Mouse (Mus musculus): Measurements from ENCODE around the gene Kcna4. TPM values are rescaled to one million over a fixed set of nuclear protein-coding genes. Genes with fewer than 3 reads are reported as not detected.

Kcna4 gene
- polyA plus RNA-seq, 1 experiment from 2014 or later, result 0.41 TPM

DNA sequence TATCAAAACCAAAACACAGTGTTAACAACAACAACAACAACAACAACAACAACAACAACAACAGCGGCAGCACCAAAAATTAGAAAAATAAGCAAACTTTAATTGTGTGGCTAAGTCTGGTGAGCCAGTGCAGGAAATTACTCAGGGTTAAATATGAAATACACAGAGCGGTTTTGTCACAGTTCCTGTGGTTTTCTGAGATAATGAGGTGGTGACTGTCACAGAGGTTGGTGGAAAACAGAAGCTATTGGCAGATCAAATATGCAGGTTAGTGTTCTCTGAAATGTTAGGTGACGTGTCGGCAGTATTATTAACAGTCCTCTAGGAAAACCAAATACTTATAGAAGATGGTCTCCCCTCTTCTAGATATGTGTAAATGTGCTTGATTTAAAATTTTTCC is 11.4 kb downstream of the Kcna4 start:
- Histone ChIP-seq H3K4me1 (ENCODE audit: insufficient read depth) (no peaks in the 10 kb centered on the region), H3K9ac (no peak overlapping the region), H3K27ac (ENCODE audit: low read depth) (no peak overlapping the region), H3K36me3 (ENCODE audit: insufficient read depth) (no peaks in the 10 kb centered on the region), H3K4me3 (ENCODE audit: low read depth, low read length) (no peak overlapping the region), H3K4me2 (no peak overlapping the region), H3K9me3 (ENCODE audit: low read depth, low read length) (no peaks in the 10 kb centered on the region), H3K27me3 (ENCODE audit: insufficient read depth, low read length) (no peaks in the 10 kb centered on the region)
- WGBS, result 74% methylated on average over 4 of the region's 4 CpGs
- DNase-seq (no peak), ATAC-seq (ENCODE audit: insufficient read depth) (no peak)
- no peak for TF ChIP-seq CTCF (IDR thresholded peaks at IDR 0.05; ENCODE audit: low read depth)

- DNase-seq (no peak), ATAC-seq (ENCODE audit: insufficient read depth) (no peak)
- TF ChIP-seq CTCF (IDR thresholded peaks at IDR 0.05; ENCODE audit: low read depth), result no peak
- Histone ChIP-seq H3K4me2 (no peak overlapping the region), H3K27me3 (ENCODE audit: insufficient read depth, low read length) (no peaks in the 10 kb centered on the region), H3K9ac (no peak overlapping the region), H3K4me3 (ENCODE audit: low read depth, low read length) (no peak overlapping the region), H3K9me3 (ENCODE audit: low read depth, low read length) (no peaks in the 10 kb centered on the region), H3K4me1 (ENCODE audit: insufficient read depth) (no peaks in the 10 kb centered on the region), H3K36me3 (ENCODE audit: insufficient read depth) (no peaks in the 10 kb centered on the region), H3K27ac (ENCODE audit: low read depth) (no peak overlapping the region)
- WGBS, result 70% methylated on average over 3 of the region's 3 CpGs
Measured at GRCm38 (mm10) chr2:107304707-107305106, 14.3 kb downstream of the Kcna4 start.

DNA sequence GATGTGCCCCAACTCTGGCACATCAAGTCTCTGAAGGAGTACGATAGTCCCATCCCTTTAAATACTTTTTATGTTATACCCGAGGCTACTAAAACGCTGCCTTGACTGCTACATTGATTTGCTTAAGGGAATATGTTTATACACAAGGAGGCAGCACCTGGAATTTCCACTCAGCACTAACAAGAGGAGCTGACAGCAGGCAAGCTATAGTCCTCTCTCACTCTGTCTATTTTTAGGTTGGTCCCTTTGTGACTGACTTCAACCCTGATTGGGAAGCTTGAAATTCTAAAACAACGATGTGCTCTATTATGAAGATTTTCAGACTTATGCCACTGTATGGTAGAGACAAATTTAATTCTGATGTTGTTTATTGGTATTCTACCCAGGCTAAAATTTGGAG is 15.6 kb downstream of the Kcna4 start:
- WGBS, result 71% methylated on average over 4 of the region's 4 CpGs
- Histone ChIP-seq H3K4me3 (ENCODE audit: low read depth, low read length) (no peak overlapping the region), H3K27me3 (ENCODE audit: insufficient read depth, low read length) (no peaks in the 10 kb centered on the region), H3K4me1 (ENCODE audit: insufficient read depth) (no peaks in the 10 kb centered on the region), H3K9ac (no peak overlapping the region), H3K9me3 (ENCODE audit: low read depth, low read length) (no peaks in the 10 kb centered on the region), H3K36me3 (ENCODE audit: insufficient read depth) (no peaks in the 10 kb centered on the region), H3K27ac (ENCODE audit: low read depth) (no peak overlapping the region), H3K4me2 (no peak overlapping the region)
- ATAC-seq (ENCODE audit: insufficient read depth) (no peak), DNase-seq (no peak)
- no peak for TF ChIP-seq CTCF (IDR thresholded peaks at IDR 0.05; ENCODE audit: low read depth)

DNA sequence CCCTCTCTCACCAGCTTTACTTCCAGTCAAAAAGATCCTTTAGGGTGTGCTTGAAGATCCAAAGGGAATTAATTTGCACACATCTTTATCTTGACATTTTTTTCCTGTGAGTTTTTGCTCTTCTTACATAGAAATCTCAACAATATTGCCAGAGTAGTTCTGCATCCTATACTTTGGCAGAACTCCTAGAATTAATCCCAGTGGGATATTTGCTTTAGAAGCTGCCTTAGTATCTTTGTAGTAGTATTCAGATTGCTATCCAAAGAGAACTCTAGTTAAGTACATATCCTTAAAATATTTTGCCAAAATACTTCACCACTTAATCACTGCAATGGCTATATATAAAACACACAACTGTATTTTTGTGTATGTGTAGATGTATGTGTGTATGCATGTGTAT is 28.2 kb downstream of the Kcna4 start:
- H3K27me3 ChIP-seq (ENCODE audit: insufficient read depth, low read length), result no peaks in the 10 kb centered on the region
- no peaks in the 10 kb centered on the region for H3K4me1 ChIP-seq (ENCODE audit: insufficient read depth)
- no peak overlapping the region for H3K4me2 ChIP-seq
- DNase-seq (no peak), ATAC-seq (ENCODE audit: insufficient read depth) (no peak)
- no peak overlapping the region for H3K27ac ChIP-seq (ENCODE audit: low read depth)
- TF ChIP-seq CTCF (IDR thresholded peaks at IDR 0.05; ENCODE audit: low read depth), result no peak
- no peaks in the 10 kb centered on the region for H3K36me3 ChIP-seq (ENCODE audit: insufficient read depth)
- H3K4me3 ChIP-seq (ENCODE audit: low read depth, low read length), result no peak overlapping the region
- H3K9ac ChIP-seq, result no peak overlapping the region
- no peaks in the 10 kb centered on the region for H3K9me3 ChIP-seq (ENCODE audit: low read depth, low read length)

DNA sequence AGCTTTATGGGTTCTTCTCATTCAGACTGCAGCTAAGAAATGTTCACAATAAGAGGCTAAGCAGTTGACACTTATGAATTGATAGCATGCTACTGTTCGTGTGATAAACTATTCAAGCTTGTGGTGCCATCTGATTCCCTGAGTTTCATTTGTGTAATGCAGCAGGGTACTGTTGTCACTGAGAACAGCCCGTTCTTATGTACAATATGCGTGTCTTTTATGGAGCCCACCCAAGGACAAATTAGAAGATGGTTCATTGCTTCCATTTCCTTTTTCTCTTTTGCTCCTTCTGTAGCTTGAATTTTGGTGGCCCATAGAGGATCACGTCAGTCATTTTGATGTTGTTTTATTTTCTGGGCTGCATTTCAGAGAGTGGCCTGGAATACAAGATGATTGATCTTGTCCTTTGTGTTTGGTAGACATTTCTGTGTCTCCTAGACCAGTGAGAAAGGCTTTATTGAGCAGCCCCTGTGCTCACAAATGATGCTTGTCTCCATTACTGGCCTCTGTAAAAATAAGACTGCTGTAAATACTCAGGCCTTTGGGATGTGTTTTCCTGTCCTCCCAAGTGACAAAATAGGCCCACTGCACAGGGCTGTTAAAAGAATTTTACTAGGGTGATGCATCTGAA is 31.3 kb downstream of the Kcna4 start:
- Histone ChIP-seq H3K9ac (no peak overlapping the region), H3K36me3 (ENCODE audit: insufficient read depth) (no peaks in the 10 kb centered on the region), H3K4me3 (ENCODE audit: low read depth, low read length) (no peak overlapping the region), H3K27me3 (ENCODE audit: insufficient read depth, low read length) (no peaks in the 10 kb centered on the region), H3K9me3 (ENCODE audit: low read depth, low read length) (no peaks in the 10 kb centered on the region), H3K4me2 (no peak overlapping the region), H3K27ac (ENCODE audit: low read depth) (no peak overlapping the region), H3K4me1 (ENCODE audit: insufficient read depth) (no peaks in the 10 kb centered on the region)
- ATAC-seq (ENCODE audit: insufficient read depth) (no peak), DNase-seq (no peak)
- 77% methylated on average over 4 of the region's 4 CpGs for WGBS
- TF ChIP-seq CTCF (IDR thresholded peaks at IDR 0.05; ENCODE audit: low read depth), result no peak

- ATAC-seq (ENCODE audit: insufficient read depth) (no peak), DNase-seq (no peak)
- H3K27me3 ChIP-seq (ENCODE audit: insufficient read depth, low read length), result no peaks in the 10 kb centered on the region
- H3K9me3 ChIP-seq (ENCODE audit: low read depth, low read length), result no peaks in the 10 kb centered on the region
- TF ChIP-seq CTCF (IDR thresholded peaks at IDR 0.05; ENCODE audit: low read depth), result no peak
- no peak overlapping the region for H3K4me2 ChIP-seq
- H3K9ac ChIP-seq, result no peak overlapping the region
- H3K27ac ChIP-seq (ENCODE audit: low read depth), result no peak overlapping the region
- no peaks in the 10 kb centered on the region for H3K36me3 ChIP-seq (ENCODE audit: insufficient read depth)
- no peak overlapping the region for H3K4me3 ChIP-seq (ENCODE audit: low read depth, low read length)
- 85% methylated on average over 3 of the region's 3 CpGs for WGBS
- no peaks in the 10 kb centered on the region for H3K4me1 ChIP-seq (ENCODE audit: insufficient read depth)
Measured at GRCm38 (mm10) chr2:107324090-107324489, 33.7 kb downstream of the Kcna4 start.

DNA sequence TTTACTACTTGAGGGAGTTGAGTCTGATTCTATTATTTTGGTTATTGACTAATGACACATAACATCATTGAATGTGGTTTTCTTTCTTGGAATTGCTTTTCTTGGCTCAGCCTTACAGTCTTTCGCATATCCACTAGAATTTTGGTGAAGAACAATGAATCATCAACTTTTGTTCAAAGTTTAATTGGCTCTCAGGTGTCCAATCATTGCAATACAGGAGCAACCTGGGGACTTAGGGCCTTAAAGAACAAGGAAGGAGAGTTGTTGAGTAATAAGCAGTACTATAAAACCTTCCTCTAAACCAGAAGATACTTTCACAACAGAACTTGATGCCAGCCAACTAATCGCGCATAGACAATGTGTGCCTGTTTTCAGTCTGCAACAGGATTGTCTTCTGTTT is 36.8 kb downstream of the Kcna4 start:
- H3K36me3 ChIP-seq (ENCODE audit: insufficient read depth), result no peaks in the 10 kb centered on the region
- no peak overlapping the region for H3K4me2 ChIP-seq
- no peak overlapping the region for H3K27ac ChIP-seq (ENCODE audit: low read depth)
- DNase-seq (no peak), ATAC-seq (ENCODE audit: insufficient read depth) (no peak)
- no peaks in the 10 kb centered on the region for H3K4me1 ChIP-seq (ENCODE audit: insufficient read depth)
- WGBS, result 87% methylated on average over 3 of the region's 3 CpGs
- H3K9me3 ChIP-seq (ENCODE audit: low read depth, low read length), result no peaks in the 10 kb centered on the region
- no peak overlapping the region for H3K9ac ChIP-seq
- no peak overlapping the region for H3K4me3 ChIP-seq (ENCODE audit: low read depth, low read length)
- TF ChIP-seq CTCF (IDR thresholded peaks at IDR 0.05; ENCODE audit: low read depth), result no peak
- no peaks in the 10 kb centered on the region for H3K27me3 ChIP-seq (ENCODE audit: insufficient read depth, low read length)

- Histone ChIP-seq H3K27me3 (ENCODE audit: insufficient read depth, low read length) (no peaks in the 10 kb centered on the region), H3K9ac (no peak overlapping the region), H3K4me2 (no peak overlapping the region), H3K9me3 (ENCODE audit: low read depth, low read length) (no peaks in the 10 kb centered on the region), H3K27ac (ENCODE audit: low read depth) (no peak overlapping the region), H3K4me1 (ENCODE audit: insufficient read depth) (no peaks in the 10 kb centered on the region), H3K36me3 (ENCODE audit: insufficient read depth) (no peaks in the 10 kb centered on the region), H3K4me3 (ENCODE audit: low read depth, low read length) (no peak overlapping the region)
- DNase-seq (no peak), ATAC-seq (ENCODE audit: insufficient read depth) (no peak)
- no peak for TF ChIP-seq CTCF (IDR thresholded peaks at IDR 0.05; ENCODE audit: low read depth)
- 74% methylated on average over 3 of the region's 3 CpGs for WGBS
Measured at GRCm38 (mm10) chr2:107341291-107341690, 50.9 kb downstream of the Kcna4 start.

Data from lung, embryonic 14.5 days (tissue).